Mouse (Mus musculus): ENCODE results near the gene Nars2. TPM values are rescaled to one million over a fixed set of nuclear protein-coding genes. Genes with fewer than 3 reads are reported as not detected.

Gene Nars2
- polyA plus RNA-seq, 1 experiment from 2014 or later = 31.6 TPM

DNA sequence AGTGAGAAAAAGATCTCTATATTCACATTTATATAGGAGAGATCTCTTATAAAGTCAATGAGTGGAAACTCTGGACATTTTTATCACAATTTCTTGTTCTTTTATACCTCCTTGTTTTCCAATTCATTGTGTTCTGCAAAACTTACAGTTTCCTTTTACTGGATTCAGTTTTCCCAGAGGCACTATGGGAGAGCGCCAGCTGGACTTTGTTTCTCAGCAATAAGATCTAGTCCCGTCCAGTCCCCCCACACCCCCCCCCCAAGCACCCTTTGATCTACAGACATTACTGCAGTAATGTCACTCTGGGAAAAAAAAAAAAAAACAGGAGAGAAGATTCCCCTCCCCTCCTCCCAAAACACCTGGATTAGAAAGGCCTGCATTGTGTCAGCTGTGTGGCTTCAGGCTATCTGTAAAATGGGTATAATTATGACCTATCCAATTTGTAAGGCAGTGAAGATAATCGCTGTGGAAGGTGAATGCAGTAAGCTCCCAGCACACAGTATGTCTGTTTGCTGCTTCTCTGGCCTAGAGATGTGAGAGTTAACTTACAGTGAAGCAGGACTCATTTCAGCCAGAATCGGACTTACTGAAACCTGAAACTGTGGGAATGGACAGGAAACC, 129.4 kb downstream of the Nars2 start:
- Histone ChIP-seq H3K4me2 (replicated peaks; ENCODE audit: low read depth, low read length) (peak overlapping the region; percentile 73), H3K36me3 (ENCODE audit: insufficient read depth, low read length) (no peaks in the 10 kb centered on the region), H3K27ac (ENCODE audit: low read length) (peak overlapping the region; percentile 97), H3K9me3 (ENCODE audit: low read length) (no peaks in the 10 kb centered on the region), H3K4me3 (ENCODE audit: low read length) (peak overlapping the region; percentile 76), H3K4me1 (ENCODE audit: insufficient read depth, low read length) (peaks cover 47% of the 10 kb centered on the region), H3K27me3 (ENCODE audit: insufficient read depth, low read length) (no peaks in the 10 kb centered on the region), H3K9ac (replicated peaks; ENCODE audit: low read length) (peak overlapping the region; percentile 84)
- ATAC-seq (ENCODE audit: low FRiP score, low TSS enrichment) = no peak; the same call in 1 of the 2 replicates
- 29% methylated on average over 4 of the region's 4 CpGs for WGBS

DNA sequence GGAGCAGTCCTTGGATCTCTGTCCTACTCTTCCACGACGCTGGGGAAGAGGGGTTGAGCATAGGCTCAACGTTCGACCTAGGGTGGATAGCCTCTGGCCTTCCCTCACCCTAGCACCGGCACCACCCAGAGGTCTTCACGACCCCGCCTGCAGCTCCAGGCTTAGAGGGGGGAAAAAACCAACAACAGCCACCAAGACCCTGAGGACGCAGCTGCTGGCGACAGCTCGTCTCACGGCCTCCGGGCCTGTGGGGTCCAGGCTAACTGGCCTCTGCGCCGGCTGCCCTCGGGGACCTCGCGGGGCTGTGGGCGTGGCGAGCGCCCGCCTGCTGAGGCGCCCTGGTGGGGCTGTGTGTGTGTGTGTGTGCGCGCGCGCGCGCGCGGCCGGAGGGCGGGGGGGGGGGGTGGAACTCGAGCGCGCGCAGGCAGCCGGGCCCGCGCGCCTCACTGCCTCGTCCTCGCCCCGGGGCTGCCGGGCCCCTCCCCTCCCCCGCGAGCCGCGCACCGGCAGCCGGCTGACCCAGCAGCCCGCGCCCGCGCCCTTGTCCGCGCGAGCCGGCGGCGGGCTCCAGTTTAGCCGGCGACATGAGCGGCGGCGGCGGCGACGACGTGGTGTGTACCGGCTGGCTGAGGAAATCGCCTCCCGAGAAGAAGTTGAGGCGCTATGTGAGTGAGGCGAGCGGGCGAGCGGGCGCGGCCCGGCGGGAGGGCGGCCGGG, 130.1 kb downstream of the Nars2 start, which contains the start of gene Gab2:
Gene Gab2 (plus strand): TSS at position 345 of the 717 bp plus-strand sequence.
- Histone ChIP-seq H3K4me3 (ENCODE audit: low read length) (peak within 1 kb of the TSS; percentile 76), H3K27ac (ENCODE audit: low read length) (peak within 1 kb of the TSS; percentile 97), H3K36me3 (ENCODE audit: insufficient read depth, low read length) (no peaks in the 10 kb centered on the region), H3K9me3 (ENCODE audit: low read length) (no peaks in the 10 kb centered on the region), H3K9ac (replicated peaks; ENCODE audit: low read length) (peak within 1 kb of the TSS; percentile 84), H3K4me2 (replicated peaks; ENCODE audit: low read depth, low read length) (peak within 1 kb of the TSS; percentile 73), H3K4me1 (ENCODE audit: insufficient read depth, low read length) (peaks cover 47% of the 10 kb centered on the region), H3K27me3 (ENCODE audit: insufficient read depth, low read length) (no peaks in the 10 kb centered on the region)
- 1% methylated on average over 41 of the region's 83 CpGs for WGBS
- peak; percentile 91 for ATAC-seq (ENCODE audit: low FRiP score, low TSS enrichment)

DNA sequence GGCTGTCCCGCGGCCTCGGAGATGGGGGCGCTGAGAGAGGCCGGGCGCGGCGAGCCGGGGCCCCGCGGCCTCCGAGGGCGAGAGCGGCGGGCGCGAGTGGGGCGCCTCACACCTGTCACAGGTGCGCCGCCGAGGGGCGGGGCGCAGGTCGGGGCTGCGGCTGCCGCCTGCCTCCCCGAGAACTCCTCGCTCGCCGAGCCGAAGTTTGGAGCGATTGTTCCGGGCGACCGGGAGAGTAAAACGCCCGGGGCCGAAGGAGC, 130.6 kb downstream of the Nars2 start:
- Histone ChIP-seq H3K9ac (replicated peaks; ENCODE audit: low read length) (peak overlapping the region; percentile 84), H3K9me3 (ENCODE audit: low read length) (no peaks in the 10 kb centered on the region), H3K36me3 (ENCODE audit: insufficient read depth, low read length) (no peaks in the 10 kb centered on the region), H3K27me3 (ENCODE audit: insufficient read depth, low read length) (no peaks in the 10 kb centered on the region), H3K27ac (ENCODE audit: low read length) (peak overlapping the region; percentile 97), H3K4me1 (ENCODE audit: insufficient read depth, low read length) (peaks cover 47% of the 10 kb centered on the region), H3K4me3 (ENCODE audit: low read length) (peak overlapping the region; percentile 76), H3K4me2 (replicated peaks; ENCODE audit: low read depth, low read length) (peak overlapping the region; percentile 73)
- ATAC-seq (ENCODE audit: low FRiP score, low TSS enrichment) = no peak
- WGBS = 0% methylated on average over 20 of the region's 38 CpGs

DNA sequence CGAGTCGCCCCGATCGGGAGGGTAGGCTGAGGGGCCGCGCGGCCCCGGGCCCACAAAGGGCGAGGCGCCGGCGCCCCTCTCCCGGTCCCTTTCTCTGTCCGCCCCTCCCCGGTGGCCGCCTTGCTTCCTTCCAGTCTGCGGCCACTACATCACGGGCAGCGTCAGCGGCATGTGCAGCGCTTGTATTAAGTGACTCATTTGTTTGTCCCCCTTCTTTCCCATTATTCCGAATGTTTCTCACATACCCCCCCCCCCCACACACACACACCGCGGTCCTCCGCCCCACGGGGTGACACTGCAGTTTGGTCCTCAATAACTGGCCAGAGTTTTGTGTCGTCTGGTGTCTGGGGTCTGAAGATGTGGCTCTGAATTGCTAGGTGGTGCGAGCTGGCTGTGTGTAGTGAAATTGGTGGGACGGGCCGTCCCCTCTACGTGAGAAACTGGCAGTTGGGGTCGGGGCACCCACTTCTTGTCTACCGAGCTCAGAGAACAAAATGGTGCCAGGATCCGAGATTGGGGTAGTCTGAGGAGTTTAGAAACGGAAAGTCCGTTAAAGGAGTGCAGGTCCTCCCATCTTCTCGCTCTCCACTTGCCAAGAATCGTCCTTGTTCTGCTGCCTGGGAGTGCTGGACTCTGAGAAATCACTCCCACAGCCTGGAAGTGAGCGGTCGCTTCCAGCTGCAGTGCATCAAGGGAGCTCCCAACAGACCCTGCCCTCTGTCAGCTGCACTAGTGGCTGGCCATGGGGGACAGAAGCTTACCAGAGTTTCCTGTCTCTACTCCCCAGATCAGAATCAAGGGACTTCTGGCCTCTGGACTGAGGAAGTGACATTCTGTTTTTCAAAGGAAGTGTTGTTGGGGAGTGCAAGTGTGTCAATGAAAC, 131.2 kb downstream of the Nars2 start:
- Histone ChIP-seq H3K36me3 (ENCODE audit: insufficient read depth, low read length) (no peaks in the 10 kb centered on the region), H3K9me3 (ENCODE audit: low read length) (no peaks in the 10 kb centered on the region), H3K27ac (ENCODE audit: low read length) (peak overlapping the region; percentile 97), H3K4me2 (replicated peaks; ENCODE audit: low read depth, low read length) (peak overlapping the region; percentile 73), H3K4me1 (ENCODE audit: insufficient read depth, low read length) (peaks cover 47% of the 10 kb centered on the region), H3K9ac (replicated peaks; ENCODE audit: low read length) (peak overlapping the region; percentile 84), H3K27me3 (ENCODE audit: insufficient read depth, low read length) (no peaks in the 10 kb centered on the region), H3K4me3 (ENCODE audit: low read length) (peak overlapping the region; percentile 76)
- under 1% methylated on average over 36 of the region's 40 CpGs for WGBS
- peak; percentile 88 for ATAC-seq (ENCODE audit: low FRiP score, low TSS enrichment)

- peaks cover 44% of the 10 kb centered on the region for H3K4me1 ChIP-seq (ENCODE audit: insufficient read depth, low read length)
- peak overlapping the region; percentile 97 for H3K27ac ChIP-seq (ENCODE audit: low read length)
- no peaks in the 10 kb centered on the region for H3K27me3 ChIP-seq (ENCODE audit: insufficient read depth, low read length)
- H3K4me2 ChIP-seq (replicated peaks; ENCODE audit: low read depth, low read length) = peak overlapping the region; percentile 73
- no peaks in the 10 kb centered on the region for H3K9me3 ChIP-seq (ENCODE audit: low read length)
- H3K4me3 ChIP-seq (ENCODE audit: low read length) = peak overlapping the region; percentile 76; the same call in 1 of the 2 replicates
- WGBS = 72% methylated on average over 9 of the region's 9 CpGs
- H3K9ac ChIP-seq (replicated peaks; ENCODE audit: low read length) = peak overlapping the region; percentile 6; the same call in 1 of the 2 replicates
- ATAC-seq (ENCODE audit: low FRiP score, low TSS enrichment) = no peak
- no peaks in the 10 kb centered on the region for H3K36me3 ChIP-seq (ENCODE audit: insufficient read depth, low read length)
These were observed 132.3 kb downstream of the Nars2 start for GRCm38 (mm10) chr7:97083579-97083978.

DNA sequence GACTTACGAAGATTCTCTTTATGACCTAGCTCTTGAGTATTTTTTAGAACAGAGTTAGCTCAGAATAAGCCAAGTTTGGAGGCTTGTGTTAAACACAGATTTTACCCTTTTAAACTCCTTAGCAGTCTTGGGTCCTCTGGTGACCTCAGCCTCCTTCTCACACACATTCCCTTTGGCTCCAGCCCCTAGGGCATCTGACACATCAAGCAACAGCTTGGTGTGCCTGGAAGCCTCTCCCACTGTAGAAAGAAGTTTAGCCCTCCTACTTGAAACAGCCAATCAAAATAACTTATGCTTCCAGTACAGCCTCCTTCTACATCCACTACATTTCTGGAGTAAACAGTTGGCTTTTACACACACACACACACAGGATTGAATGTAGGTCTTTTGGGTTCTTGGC, 132.9 kb downstream of the Nars2 start:
- H3K9me3 ChIP-seq (ENCODE audit: low read length) = no peaks in the 10 kb centered on the region
- H3K4me2 ChIP-seq (replicated peaks; ENCODE audit: low read depth, low read length) = peak overlapping the region; percentile 14; the same call in 1 of the 2 replicates
- H3K9ac ChIP-seq (replicated peaks; ENCODE audit: low read length) = no peak overlapping the region
- WGBS = 70% methylated on average over 1 of the region's 1 CpGs
- peaks cover 38% of the 10 kb centered on the region for H3K4me1 ChIP-seq (ENCODE audit: insufficient read depth, low read length)
- H3K27me3 ChIP-seq (ENCODE audit: insufficient read depth, low read length) = no peaks in the 10 kb centered on the region
- 0 out of 2 replicates have a peak, but pooled peaks cover under 1% of the 10 kb centered on the region for H3K36me3 ChIP-seq (ENCODE audit: insufficient read depth, low read length)
- no peak for ATAC-seq (ENCODE audit: low FRiP score, low TSS enrichment)
- no peak overlapping the region for H3K4me3 ChIP-seq (ENCODE audit: low read length)
- H3K27ac ChIP-seq (ENCODE audit: low read length) = no peak overlapping the region

- ATAC-seq (ENCODE audit: low FRiP score, low TSS enrichment) = no peak
- Histone ChIP-seq H3K4me2 (replicated peaks; ENCODE audit: low read depth, low read length) (no peak overlapping the region), H3K4me1 (ENCODE audit: insufficient read depth, low read length) (peaks cover 31% of the 10 kb centered on the region), H3K27ac (ENCODE audit: low read length) (no peak overlapping the region), H3K9me3 (ENCODE audit: low read length) (no peaks in the 10 kb centered on the region), H3K36me3 (ENCODE audit: insufficient read depth, low read length) (peaks cover 3% of the 10 kb centered on the region; the same call in 1 of the 2 replicates), H3K4me3 (ENCODE audit: low read length) (no peak overlapping the region), H3K27me3 (ENCODE audit: insufficient read depth, low read length) (no peaks in the 10 kb centered on the region), H3K9ac (replicated peaks; ENCODE audit: low read length) (no peak overlapping the region)
- 9% methylated on average over 4 of the region's 4 CpGs for WGBS
These were observed 134.0 kb downstream of the Nars2 start for GRCm38 (mm10) chr7:97085291-97085690.

GRCm38 (mm10) chr7:97094241-97094640, 142.9 kb downstream of the Nars2 start:
- Histone ChIP-seq H3K9me3 (ENCODE audit: low read length) (no peaks in the 10 kb centered on the region), H3K27me3 (ENCODE audit: insufficient read depth, low read length) (no peaks in the 10 kb centered on the region), H3K27ac (ENCODE audit: low read length) (no peak overlapping the region), H3K4me3 (ENCODE audit: low read length) (no peak overlapping the region), H3K9ac (replicated peaks; ENCODE audit: low read length) (no peak overlapping the region), H3K4me2 (replicated peaks; ENCODE audit: low read depth, low read length) (no peak overlapping the region), H3K4me1 (ENCODE audit: insufficient read depth, low read length) (no peaks in the 10 kb centered on the region), H3K36me3 (ENCODE audit: insufficient read depth, low read length) (peaks cover 2% of the 10 kb centered on the region; the same call in 1 of the 2 replicates)
- ATAC-seq (ENCODE audit: low FRiP score, low TSS enrichment) = no peak
- 83% methylated on average over 3 of the region's 3 CpGs for WGBS

GRCm38 (mm10) chr7:97108119-97108518, 156.8 kb downstream of the Nars2 start:
- Histone ChIP-seq H3K4me1 (ENCODE audit: insufficient read depth, low read length) (no peaks in the 10 kb centered on the region), H3K9me3 (ENCODE audit: low read length) (no peaks in the 10 kb centered on the region), H3K9ac (replicated peaks; ENCODE audit: low read length) (no peak overlapping the region), H3K4me3 (ENCODE audit: low read length) (no peak overlapping the region), H3K27me3 (ENCODE audit: insufficient read depth, low read length) (no peaks in the 10 kb centered on the region), H3K4me2 (replicated peaks; ENCODE audit: low read depth, low read length) (no peak overlapping the region), H3K27ac (ENCODE audit: low read length) (no peak overlapping the region), H3K36me3 (ENCODE audit: insufficient read depth, low read length) (no peaks in the 10 kb centered on the region)
- WGBS = 93% methylated on average over 3 of the region's 3 CpGs
- no peak for ATAC-seq (ENCODE audit: low FRiP score, low TSS enrichment)

Measured in kidney, embryonic 16.5 days (tissue).